Mouse (Mus musculus) midbrain, embryonic 15.5 days (tissue): Measurements from ENCODE around the gene Clca3a1. TPM values are rescaled to one million over a fixed set of nuclear protein-coding genes. Genes with fewer than 3 reads are reported as not detected.
"Not testable (repeated sequence)": the region's sequence is repeated elsewhere in the genome, so short reads cannot be mapped to it uniquely, and the experiment has no call there.

Experiments used
- ATAC-seq: fragments of 200-750 bp; cut with Nextera tagmentation; replicated peaks from 2 replicates; pipeline ENCODE4 v1.8.0; 2017; ENCODE audit warnings: moderate TSS enrichment
- H3K27ac ChIP-seq: fragments of 300-500 bp; sonication (generic); 2 replicates; pipeline ENCODE4 v1.5.1; 2015; ENCODE audit warnings: mild to moderate bottlenecking, inconsistent platforms
- H3K27me3 ChIP-seq: fragments of 300-500 bp; sonication (generic); replicated peaks from 2 replicates; pipeline ENCODE4 v1.6.1; 2015; ENCODE audit warnings: inconsistent platforms
- H3K36me3 ChIP-seq: fragments of 300-500 bp; sonication (generic); replicated peaks from 2 replicates; pipeline ENCODE4 v1.6.1; 2015; ENCODE audit warnings: inconsistent platforms
- H3K4me1 ChIP-seq: fragments of 300-500 bp; sonication (generic); 2 replicates; pipeline ENCODE4 v1.6.1; 2015; ENCODE audit warnings: inconsistent platforms
- H3K4me2 ChIP-seq: fragments of 300-500 bp; sonication (generic); 2 replicates; pipeline ENCODE4 v1.6.1; 2015; ENCODE audit warnings: inconsistent platforms, mild to moderate bottlenecking, moderate library complexity
- H3K4me3 ChIP-seq: fragments of 300-500 bp; sonication (generic); 2 replicates; pipeline ENCODE4 v1.5.1; 2015; ENCODE audit warnings: mild to moderate bottlenecking, inconsistent platforms
- H3K9ac ChIP-seq: fragments of 300-500 bp; sonication (generic); 2 replicates; pipeline ENCODE4 v1.6.1; 2015; ENCODE audit warnings: mild to moderate bottlenecking, inconsistent platforms
- H3K9me3 ChIP-seq: fragments of 300-500 bp; sonication (generic); 2 replicates; pipeline ENCODE4 v1.6.1; 2016; ENCODE audit warnings: inconsistent platforms
- WGBS: fragments of 180-500 bp; shearing (Covaris S2); methylation state at CpG from one replicate; pipeline ENCODE4 v1.1.7; 2015; ENCODE audit warnings: mixed read lengths; 5-methylcytosine and 5-hydroxymethylcytosine counted together
- polyA plus RNA-seq: library from polyadenylated mRNA; unstranded; fragments of >200 nt; fragmentation: Nextera tagmentation; extraction: Ambion mirVana; gene quantifications from 2 replicates; pipeline ENCODE4 v1.2.1, GENCODE M21; 2015

Gene Clca3a1
- 0.50 and 0.65 TPM in 2 replicates for polyA plus RNA-seq

DNA sequence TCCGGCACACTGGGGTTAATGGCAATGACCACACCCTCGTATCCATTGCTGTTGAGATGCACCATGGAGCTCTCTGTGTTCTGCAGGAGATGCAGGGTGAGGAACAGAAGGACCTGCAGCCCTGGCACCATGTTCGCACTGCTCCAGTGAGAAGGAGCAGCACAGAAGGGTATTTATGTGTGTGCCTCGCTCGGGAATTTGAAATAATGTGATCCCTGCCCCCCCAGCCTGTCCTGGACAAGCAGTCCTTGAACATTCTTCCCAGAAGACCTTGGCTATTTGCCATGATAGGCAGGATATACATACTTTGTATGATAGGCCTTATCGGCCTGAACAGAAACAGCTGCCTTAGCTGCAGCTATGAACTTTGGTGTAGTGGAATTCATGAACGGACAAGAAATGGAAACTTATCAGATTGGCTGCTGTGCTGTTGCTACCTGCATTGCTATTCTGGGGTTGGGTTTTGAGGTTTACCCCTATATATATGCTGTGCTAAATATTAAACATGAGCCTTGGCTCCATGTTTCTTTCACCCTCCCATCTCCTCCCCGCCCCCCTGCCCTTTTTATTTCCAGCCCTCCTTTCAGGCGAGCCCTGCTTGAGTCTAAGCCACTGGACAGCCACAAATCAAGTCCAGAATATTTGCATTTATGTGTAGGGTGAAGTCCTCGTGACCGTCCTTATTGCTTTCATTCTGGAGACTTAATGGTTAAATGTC lies at the start of gene Clca3a1:
TSS of gene Clca3a1 (minus strand) at position 386 of the 718 bp plus-strand sequence.
- H3K27me3 ChIP-seq = no peaks in the 10 kb centered on the region
- H3K36me3 ChIP-seq = no peaks in the 10 kb centered on the region
- H3K9ac ChIP-seq = no peak within 1 kb of the TSS
- H3K4me1 ChIP-seq = no peaks in the 10 kb centered on the region
- no peak within 1 kb of the TSS for H3K4me3 ChIP-seq
- H3K9me3 ChIP-seq = no peaks in the 10 kb centered on the region
- H3K4me2 ChIP-seq = no peak within 1 kb of the TSS
- 80% methylated on average over 10 of the region's 11 CpGs for WGBS
- H3K27ac ChIP-seq = no peak within 1 kb of the TSS
- ATAC-seq = no peak

DNA sequence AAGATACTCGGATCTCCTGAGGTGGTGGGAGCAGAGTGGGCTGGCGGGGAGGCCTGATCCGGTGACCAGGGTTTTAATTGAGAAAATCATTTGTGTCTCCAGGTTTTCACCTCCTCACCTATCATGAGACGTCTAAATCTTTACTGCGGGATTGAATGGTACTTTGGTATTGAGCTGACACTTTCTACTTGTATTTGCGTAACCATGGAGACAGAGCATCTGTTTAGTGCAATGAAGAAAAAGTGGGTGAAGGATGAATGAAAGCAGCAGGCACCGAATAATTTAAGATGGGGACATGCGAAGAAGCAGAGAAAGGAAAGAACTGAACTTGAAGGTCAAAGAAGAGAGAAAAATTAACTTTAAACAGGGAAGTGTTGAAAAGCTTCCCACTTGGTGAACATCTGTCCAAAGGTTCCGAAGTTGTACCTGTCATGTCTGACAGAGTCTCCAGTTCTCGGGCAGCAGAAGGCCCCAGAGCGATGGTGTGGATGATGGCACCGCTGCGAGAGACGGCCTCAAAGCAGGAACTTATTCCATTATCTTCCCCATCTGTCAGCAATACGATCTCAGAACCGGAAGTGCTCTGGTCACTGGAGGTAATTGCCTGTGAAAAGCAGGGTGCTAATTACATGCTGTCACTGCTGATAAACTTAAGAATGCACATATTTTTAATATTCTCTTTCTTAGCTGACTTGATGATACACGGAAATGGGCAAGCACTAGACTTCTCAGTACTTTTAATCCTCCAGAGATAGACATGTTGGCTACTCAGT lies 47.6 kb upstream of the Clca3a1 start:
- ATAC-seq = 0 out of 2 replicates have a peak, but pooled peaks have one; percentile 58
- WGBS = 56% methylated on average over 15 of the region's 17 CpGs
- not testable (repeated sequence) for H3K27me3 ChIP-seq

DNA sequence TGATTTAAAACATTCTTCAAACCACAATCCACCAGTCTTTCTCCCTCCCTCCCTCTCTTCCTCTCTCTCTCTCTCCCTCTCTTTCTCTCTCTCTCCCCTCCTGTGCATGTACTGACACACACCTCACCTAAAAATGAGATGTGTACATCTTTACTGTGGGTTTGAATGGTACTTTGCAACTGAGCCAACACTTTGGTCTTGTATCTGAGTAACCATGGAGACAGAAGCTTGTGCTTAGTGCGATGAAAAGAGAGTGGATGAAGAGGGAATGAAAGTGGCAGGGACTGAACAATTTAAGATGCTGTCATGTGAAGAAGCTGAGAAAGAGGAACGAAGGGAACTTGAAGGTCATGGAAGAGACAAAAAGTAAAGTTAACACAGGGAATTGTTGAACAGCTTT lies 45.8 kb upstream of the Clca3a1 start:
- H3K9ac ChIP-seq, H3K27ac ChIP-seq, H3K4me3 ChIP-seq, H3K9me3 ChIP-seq, H3K36me3 ChIP-seq, H3K4me1 ChIP-seq, H3K4me2 ChIP-seq, H3K27me3 ChIP-seq: not testable (repeated sequence)
- WGBS = 35% methylated on average over 2 of the region's 2 CpGs
- peak; percentile 80 for ATAC-seq

More for the DNA sequence above, 47.6 kb upstream of the Clca3a1 start:
- not testable (repeated sequence) for H3K4me2 ChIP-seq, H3K4me1 ChIP-seq, H3K9me3 ChIP-seq, H3K27ac ChIP-seq, H3K4me3 ChIP-seq, H3K36me3 ChIP-seq, H3K9ac ChIP-seq

DNA sequence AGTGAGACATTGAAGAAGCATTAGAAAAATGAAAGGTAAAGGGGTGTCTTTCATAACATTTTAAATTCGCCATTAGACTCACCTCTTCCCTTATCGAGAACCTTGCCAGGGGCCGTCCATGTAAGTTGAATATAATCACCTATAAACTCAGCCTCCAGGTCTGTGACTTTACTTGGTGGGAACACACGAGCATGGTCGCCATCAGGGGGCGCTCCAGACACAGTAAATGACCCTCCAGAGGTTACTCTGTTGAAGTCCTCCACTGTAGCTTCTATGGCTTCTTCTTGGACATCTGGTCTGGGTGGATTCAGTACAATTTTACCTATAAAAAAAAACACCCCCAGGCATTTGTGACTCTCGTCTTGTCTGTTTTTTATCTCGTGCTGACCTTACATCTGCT lies 41.1 kb upstream of the Clca3a1 start:
- H3K4me1 ChIP-seq = no peaks in the 10 kb centered on the region
- H3K9me3 ChIP-seq = no peaks in the 10 kb centered on the region
- H3K36me3 ChIP-seq = no peaks in the 10 kb centered on the region
- H3K4me2 ChIP-seq = no peak overlapping the region
- 49% methylated on average over 8 of the region's 8 CpGs for WGBS
- no peaks in the 10 kb centered on the region for H3K27me3 ChIP-seq
- ATAC-seq = no peak
- no peak overlapping the region for H3K4me3 ChIP-seq
- no peak overlapping the region for H3K9ac ChIP-seq
- H3K27ac ChIP-seq = no peak overlapping the region

DNA sequence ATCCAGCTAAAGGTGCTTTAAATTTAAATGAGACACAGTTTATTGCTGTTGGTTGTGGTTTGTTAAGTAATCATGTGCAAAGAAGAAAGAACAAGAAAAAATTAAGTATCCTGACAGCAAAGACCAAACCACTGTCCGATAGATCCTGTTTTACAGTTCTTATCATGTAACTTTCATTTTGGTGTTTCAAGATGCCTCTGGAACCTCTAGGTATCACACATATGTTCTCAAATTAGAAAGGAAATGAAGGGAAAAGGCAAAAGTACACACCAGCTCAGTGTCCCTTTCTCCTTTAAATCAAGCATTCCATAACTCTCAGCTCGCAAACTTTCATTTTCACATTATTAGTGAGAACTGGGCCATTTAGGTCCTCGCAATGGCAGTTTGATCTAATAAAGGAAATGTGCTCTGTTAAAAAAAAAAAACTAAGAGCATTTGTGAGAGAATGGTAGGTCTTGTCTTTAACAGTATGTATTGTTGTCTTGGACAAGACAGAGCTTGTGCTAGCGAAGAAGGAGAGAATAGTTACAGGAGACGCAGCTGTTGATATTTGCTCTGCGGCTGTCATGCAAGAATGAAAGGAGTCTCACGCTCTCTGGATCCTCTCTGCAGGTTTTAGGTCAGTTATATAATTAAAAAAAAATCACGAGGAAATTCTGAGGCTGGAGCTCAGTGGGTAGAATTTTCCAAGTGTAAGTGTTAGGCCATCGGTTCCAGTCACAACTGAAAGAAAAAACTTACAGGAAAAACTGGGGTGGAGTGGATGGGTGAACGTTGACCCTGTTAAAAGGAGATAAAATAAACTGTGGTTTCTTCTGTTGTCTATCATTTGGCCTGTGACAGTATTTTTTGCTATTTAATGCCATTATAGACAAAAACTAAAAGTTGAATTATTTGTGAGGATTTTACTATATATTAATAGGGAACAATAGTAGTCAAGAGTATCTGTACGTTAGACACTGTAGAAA lies 24.7 kb upstream of the Clca3a1 start:
- WGBS = 84% methylated on average over 11 of the region's 11 CpGs
- ATAC-seq = no peak
- Histone ChIP-seq H3K9me3 (no peaks in the 10 kb centered on the region), H3K9ac (no peak overlapping the region), H3K4me2 (no peak overlapping the region), H3K27ac (no peak overlapping the region), H3K27me3 (no peaks in the 10 kb centered on the region), H3K4me3 (no peak overlapping the region), H3K36me3 (no peaks in the 10 kb centered on the region), H3K4me1 (no peaks in the 10 kb centered on the region)

DNA sequence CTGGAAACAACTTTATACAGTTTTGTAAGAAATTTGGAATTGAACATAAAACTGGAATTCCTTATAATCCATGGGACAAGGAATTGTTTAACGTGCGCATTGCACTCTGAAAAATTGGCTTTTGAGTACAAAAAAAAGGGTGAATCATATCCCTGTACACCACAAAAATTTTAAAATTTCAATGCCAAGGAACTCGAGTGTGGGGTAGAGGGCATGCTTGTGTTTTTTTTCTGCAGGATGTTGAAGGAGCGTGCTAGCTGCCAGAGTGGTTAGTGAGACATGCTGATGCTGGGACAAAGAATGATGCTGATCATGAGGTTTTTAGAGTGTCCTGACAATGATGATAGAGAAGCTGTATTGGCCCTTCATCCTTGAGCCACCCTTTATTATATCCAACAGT lies 4.4 kb upstream of the Clca3a1 start:
- Histone ChIP-seq H3K4me2 (no peak overlapping the region), H3K4me1 (no peaks in the 10 kb centered on the region), H3K27ac (no peak overlapping the region), H3K27me3 (no peaks in the 10 kb centered on the region), H3K9me3 (no peaks in the 10 kb centered on the region), H3K4me3 (no peak overlapping the region), H3K36me3 (no peaks in the 10 kb centered on the region), H3K9ac (no peak overlapping the region)
- no peak for ATAC-seq
- WGBS = 92% methylated on average over 4 of the region's 4 CpGs

DNA sequence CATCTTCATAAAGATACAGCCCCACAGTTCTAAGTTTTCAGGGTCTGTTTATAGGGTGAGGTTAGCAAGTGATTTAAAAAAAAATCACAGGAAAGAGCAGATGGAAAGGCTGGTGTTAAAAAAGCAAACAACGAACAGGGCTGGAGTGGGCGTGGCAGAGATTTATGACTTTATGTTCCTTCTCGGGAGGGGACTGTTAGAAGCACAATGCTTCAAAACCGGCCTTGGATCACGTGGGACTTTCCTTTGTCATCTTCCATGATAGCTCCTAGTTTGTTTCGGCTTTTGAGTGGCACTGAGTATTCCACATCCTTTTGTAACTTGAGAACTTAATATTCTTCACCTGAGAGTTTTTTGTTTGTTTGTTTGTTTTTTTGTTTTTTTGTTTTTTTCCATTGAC lies 677 bp upstream of the Clca3a1 start:
- Histone ChIP-seq H3K4me3 (no peak overlapping the region), H3K9me3 (no peaks in the 10 kb centered on the region), H3K27me3 (no peaks in the 10 kb centered on the region), H3K36me3 (no peaks in the 10 kb centered on the region), H3K4me2 (no peak overlapping the region), H3K27ac (no peak overlapping the region), H3K9ac (no peak overlapping the region), H3K4me1 (no peaks in the 10 kb centered on the region)
- no peak for ATAC-seq
- 84% methylated on average over 6 of the region's 6 CpGs for WGBS

DNA sequence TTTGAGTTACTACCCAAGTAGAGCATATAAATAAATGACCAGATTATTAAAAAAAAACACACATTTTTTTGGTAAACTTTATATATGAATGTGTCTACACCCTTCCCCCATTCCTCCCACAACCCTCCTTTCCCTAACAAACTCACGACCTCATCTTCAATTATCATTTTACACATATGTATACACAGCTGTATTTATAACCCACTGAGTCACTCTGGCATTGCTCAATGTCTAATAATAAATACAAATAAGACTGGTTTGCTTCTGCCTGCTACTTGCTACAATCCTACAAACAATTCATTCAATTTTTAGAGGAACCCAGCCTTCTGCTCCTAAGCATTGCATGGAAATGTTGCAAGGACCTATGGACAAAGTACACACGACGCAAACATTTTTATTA lies 1.1 kb downstream of the Clca3a1 start:
- no peak overlapping the region for H3K9ac ChIP-seq
- no peaks in the 10 kb centered on the region for H3K27me3 ChIP-seq
- no peaks in the 10 kb centered on the region for H3K4me1 ChIP-seq
- 86% methylated on average over 3 of the region's 3 CpGs for WGBS
- H3K4me2 ChIP-seq = no peak overlapping the region
- H3K9me3 ChIP-seq = no peaks in the 10 kb centered on the region
- no peak overlapping the region for H3K27ac ChIP-seq
- no peak for ATAC-seq
- no peak overlapping the region for H3K4me3 ChIP-seq
- no peaks in the 10 kb centered on the region for H3K36me3 ChIP-seq

DNA sequence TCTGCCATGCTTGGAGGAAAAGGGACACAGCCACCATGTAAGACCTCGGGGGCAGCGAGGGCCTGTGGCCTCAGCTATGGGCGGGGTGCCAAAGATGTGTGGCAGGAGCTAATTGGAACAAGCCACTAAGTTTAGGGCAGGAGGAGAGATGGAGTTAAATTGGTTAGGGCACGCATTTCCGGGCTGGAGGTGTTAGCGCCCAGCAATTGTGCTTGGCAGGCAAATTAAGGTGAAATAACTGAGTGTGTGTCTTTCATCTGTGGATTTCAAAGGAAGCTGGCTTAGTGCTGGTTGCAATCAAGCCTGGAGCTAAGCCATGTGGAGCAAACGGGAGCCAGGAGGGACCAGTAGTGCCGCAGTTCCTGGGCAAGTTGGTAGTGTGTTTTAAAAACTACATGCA lies 4.7 kb downstream of the Clca3a1 start:
- ATAC-seq, H3K9me3 ChIP-seq, H3K27me3 ChIP-seq, H3K4me1 ChIP-seq, H3K9ac ChIP-seq, H3K27ac ChIP-seq, H3K4me2 ChIP-seq, H3K36me3 ChIP-seq, H3K4me3 ChIP-seq: not testable (repeated sequence)
- WGBS = 83% methylated on average over 8 of the region's 8 CpGs

DNA sequence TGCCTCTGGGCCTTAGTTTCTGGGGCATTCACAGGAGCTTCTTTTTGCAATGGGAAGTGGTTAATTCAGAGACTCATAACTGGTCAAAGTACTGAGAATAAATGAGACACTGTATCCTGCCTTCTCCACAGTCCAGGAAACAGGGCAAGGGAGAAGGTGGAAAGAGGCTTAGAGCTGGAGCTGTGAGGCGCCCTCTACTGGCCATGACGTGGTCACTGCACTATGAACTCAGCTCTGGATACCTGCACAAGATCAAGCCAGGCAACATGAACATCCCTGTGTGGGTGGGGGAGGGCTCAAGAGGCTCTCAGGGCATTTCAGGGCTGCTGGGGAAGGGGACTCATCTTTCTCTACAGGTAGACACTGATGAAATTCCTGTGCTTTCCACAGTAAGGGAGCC lies 7.7 kb downstream of the Clca3a1 start:
- Histone ChIP-seq H3K36me3 (no peaks in the 10 kb centered on the region), H3K27me3 (no peaks in the 10 kb centered on the region), H3K9me3 (no peaks in the 10 kb centered on the region), H3K4me3 (no peak overlapping the region), H3K4me2 (no peak overlapping the region), H3K27ac (no peak overlapping the region), H3K4me1 (no peaks in the 10 kb centered on the region), H3K9ac (no peak overlapping the region)
- no peak for ATAC-seq
- WGBS = 2% methylated on average over 2 of the region's 2 CpGs

DNA sequence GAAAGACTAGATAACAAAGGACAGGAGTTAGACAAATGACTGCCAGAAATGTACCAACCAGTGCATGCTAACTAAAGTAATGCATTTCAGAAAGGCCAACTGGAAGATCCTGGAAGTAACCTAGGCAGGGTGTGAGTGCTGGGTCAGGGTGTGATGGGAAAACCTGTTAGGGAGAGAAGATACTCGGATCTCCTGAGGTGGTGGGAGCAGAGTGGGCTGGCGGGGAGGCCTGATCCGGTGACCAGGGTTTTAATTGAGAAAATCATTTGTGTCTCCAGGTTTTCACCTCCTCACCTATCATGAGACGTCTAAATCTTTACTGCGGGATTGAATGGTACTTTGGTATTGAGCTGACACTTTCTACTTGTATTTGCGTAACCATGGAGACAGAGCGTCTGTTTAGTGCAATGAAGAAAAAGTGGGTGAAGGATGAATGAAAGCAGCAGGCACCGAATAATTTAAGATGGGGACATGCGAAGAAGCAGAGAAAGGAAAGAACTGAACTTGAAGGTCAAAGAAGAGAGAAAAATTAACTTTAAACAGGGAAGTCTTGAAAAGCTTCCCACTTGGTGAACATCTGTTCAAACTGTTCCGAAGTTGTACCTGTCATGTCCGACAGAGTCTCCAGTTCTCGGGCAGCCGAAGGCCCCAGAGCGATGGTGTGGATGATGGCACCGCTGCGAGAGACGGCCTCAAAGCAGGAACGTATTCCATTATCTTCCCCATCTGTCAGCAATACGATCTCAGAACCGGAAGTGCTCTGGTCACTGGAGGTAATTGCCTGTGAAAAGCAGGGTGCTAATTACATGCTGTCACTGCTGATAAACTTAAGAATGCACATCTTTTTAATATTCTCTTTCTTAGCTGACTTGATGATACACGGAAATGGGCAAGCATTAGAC lies 11.5 kb downstream of the Clca3a1 start:
- 0 out of 2 replicates have a peak overlapping the region, but pooled peaks have one; percentile 8 for H3K4me2 ChIP-seq
- not testable (repeated sequence) for H3K36me3 ChIP-seq, H3K27me3 ChIP-seq, H3K4me1 ChIP-seq, H3K9ac ChIP-seq, H3K27ac ChIP-seq, H3K4me3 ChIP-seq, H3K9me3 ChIP-seq
- WGBS = 43% methylated on average over 20 of the region's 21 CpGs
- ATAC-seq = peak; percentile 84
